27 mouse cellular contexts compared by ENCODE assay signal in genomic region chr3:97104696-97105430, GRCm38 (mm10). TPM values are rescaled to one million over a fixed set of nuclear protein-coding genes. Genes with fewer than 3 reads are reported as not detected.
A peak's percentile ranks its signal among the peaks of the same experiment; 100 is the strongest.
DNase-seq lines count a peak whose midpoint lies in the region; ATAC-seq and TF ChIP-seq lines count a peak whose summit lies in the region.
"Had no signal": no experiment of that assay in that cellular context is flagged by ENCODE, and none has a peak within 500 bp of the region (broad histone marks: within the 10 kb centered on the region; RNA-seq: fewer than 3 reads in every experiment).

No protein-coding gene starts in this region.

- 29% methylated on average over 1 of the region's 1 CpGs for WGBS in kidney, postnatal 0 days
- 79% methylated on average over 1 of the region's 1 CpGs for WGBS in forebrain, embryonic 16.5 days

- peak; percentile 89 for ATAC-seq in kidney, postnatal 0 days (replicated peaks; ENCODE audit: low FRiP score, low read depth)
- no peak for ATAC-seq in forebrain, embryonic 16.5 days
- ATAC-seq: CD4-positive, CD25-positive, alpha-beta regulatory T cell, adult 4 months; forebrain, embryonic 14.5 days had no signal

- intact Hi-C loops in left cerebral cortex, postnatal 14 days (cut with DNase I) = no loop called here

- H3K27ac ChIP-seq in kidney, postnatal 0 days = no peak overlapping the region
- no peak overlapping the region for H3K27ac ChIP-seq in forebrain, embryonic 16.5 days (ENCODE audit: low read length)
- H3K27ac ChIP-seq: embryonic facial prominence, embryonic 12.5 days; gastrocnemius, adult 2 months; heart, adult 2 months; hindbrain, embryonic 14.5 days; limb, embryonic 12.5 days; lung, embryonic 15.5 days; midbrain, embryonic 12.5 days; neural tube, embryonic 12.5 days had no signal

- DNase-seq in kidney, adult 11 months = peak; percentile 88
- DNase-seq in kidney, adult 8-10 months = peak; percentile 86 to 91
- DNase-seq in kidney, postnatal 0 days (ENCODE audit: low spot score) = peak; percentile 38
- peak; percentile 14 to 43 for DNase-seq in kidney, postnatal 4 days
- DNase-seq in cerebellum, postnatal 10 days = no peak
- no peak for DNase-seq in left cerebral cortex, postnatal 14 days (ENCODE audit: low spot score in 2 of 2)
- DNase-seq: adrenal gland, adult 2 months; cerebellum, adult 2 months; cerebellum, postnatal 36 days; gastrocnemius, adult 2 months; gastrocnemius, postnatal 36 days; heart, adult 2 months; layer of hippocampus, postnatal 36 days; right cerebral cortex, adult 18-20 months; thymus, postnatal 14 days had no signal

- no peak overlapping the region for H3K4me2 ChIP-seq in kidney, postnatal 0 days (ENCODE audit: low read length)
- H3K4me2 ChIP-seq in forebrain, embryonic 16.5 days (ENCODE audit: low read length) = no peak overlapping the region
- H3K4me2 ChIP-seq: embryonic facial prominence, embryonic 12.5 days; heart, embryonic 12.5 days; hindbrain, embryonic 14.5 days; limb, embryonic 12.5 days; liver, embryonic 11.5 days; lung, embryonic 15.5 days; midbrain, embryonic 12.5 days; neural tube, embryonic 12.5 days had no signal

- H3K4me3 ChIP-seq in kidney, postnatal 0 days (replicated peaks; ENCODE audit: low read depth, low read length) = no peak overlapping the region
- H3K4me3 ChIP-seq in forebrain, embryonic 16.5 days (replicated peaks; ENCODE audit: low read length) = no peak overlapping the region
- H3K4me3 ChIP-seq: embryonic facial prominence, embryonic 12.5 days; gastrocnemius, adult 2 months; heart, adult 2 months; heart, embryonic 12.5 days; limb, embryonic 12.5 days; lung, embryonic 15.5 days; midbrain, embryonic 12.5 days; myocyte; neural tube, embryonic 12.5 days had no signal

- no peaks in the 10 kb centered on the region for H3K9me3 ChIP-seq in kidney, postnatal 0 days (replicated peaks; ENCODE audit: low read length)
- H3K9me3 ChIP-seq in forebrain, embryonic 16.5 days (ENCODE audit: control insufficient read depth, low read length) = no peaks in the 10 kb centered on the region
- H3K9me3 ChIP-seq: embryonic facial prominence, embryonic 12.5 days; heart, embryonic 12.5 days; lung, embryonic 15.5 days had no signal

- no peaks in the 10 kb centered on the region for H3K4me1 ChIP-seq in kidney, postnatal 0 days (replicated peaks; ENCODE audit: insufficient read depth, low read length)
- peaks cover 7% of the 10 kb centered on the region for H3K4me1 ChIP-seq in forebrain, embryonic 16.5 days (replicated peaks; ENCODE audit: control insufficient read depth, insufficient read depth, low read length)
- H3K4me1 ChIP-seq: embryonic facial prominence, embryonic 12.5 days; limb, embryonic 12.5 days; lung, embryonic 15.5 days; neural tube, embryonic 12.5 days had no signal

- no peak overlapping the region for H3K9ac ChIP-seq in kidney, postnatal 0 days (ENCODE audit: low read depth, low read length)
- H3K9ac ChIP-seq in forebrain, embryonic 16.5 days (replicated peaks; ENCODE audit: low read depth, low read length) = no peak overlapping the region
- H3K9ac ChIP-seq: embryonic facial prominence, embryonic 12.5 days; heart, embryonic 12.5 days; hindbrain, embryonic 14.5 days; limb, embryonic 12.5 days; lung, embryonic 15.5 days; midbrain, embryonic 12.5 days; neural tube, embryonic 12.5 days had no signal

- no peaks in the 10 kb centered on the region for H3K36me3 ChIP-seq in kidney, postnatal 0 days (ENCODE audit: insufficient read depth, low read length)
- no peaks in the 10 kb centered on the region for H3K36me3 ChIP-seq in forebrain, embryonic 16.5 days (ENCODE audit: control insufficient read depth, insufficient read depth)
- H3K36me3 ChIP-seq: embryonic facial prominence, embryonic 12.5 days; heart, embryonic 12.5 days; limb, embryonic 12.5 days; lung, embryonic 15.5 days; midbrain, embryonic 12.5 days; neural tube, embryonic 12.5 days had no signal

- TF ChIP-seq CTCF in kidney, postnatal 0 days (IDR thresholded peaks at IDR 0.05; ENCODE audit: low read depth) = no peak

- no peaks in the 10 kb centered on the region for H3K27me3 ChIP-seq in kidney, postnatal 0 days (ENCODE audit: insufficient read depth, low read length)
- no peaks in the 10 kb centered on the region for H3K27me3 ChIP-seq in forebrain, embryonic 16.5 days (replicated peaks; ENCODE audit: control insufficient read depth, insufficient read depth, low read length)
- H3K27me3 ChIP-seq: embryonic facial prominence, embryonic 12.5 days; heart, embryonic 12.5 days; limb, embryonic 12.5 days; lung, embryonic 15.5 days; midbrain, embryonic 12.5 days; neural tube, embryonic 12.5 days had no signal

RNA-seq across cellular contexts. Expression of gene Acp6, which starts 53.7 kb away (rescaled TPM):
- polyA plus RNA-seq in kidney, postnatal 0 days (2015; fragmentation: Nextera tagmentation; extraction: Ambion mirVana) = 54.2 and 56.6 TPM in 2 replicates
- 29.4 TPM in 2 replicates for polyA plus RNA-seq in forebrain, embryonic 16.5 days (2015; fragmentation: Nextera tagmentation; extraction: Ambion mirVana)
- 10 to 100 TPM; 15.6 to 16.1 TPM for total RNA-seq in left cerebral cortex, postnatal 14 days (2021)

Comparison
In these comparisons a context has a peak if more than half of its experiments do, and no peak if none do; other contexts are left out.
1. DNase-seq: peak in kidney, adult 11 months (single experiment), kidney, adult 8-10 months (2 of 2), kidney, postnatal 0 days (single experiment) and kidney, postnatal 4 days (2 of 2); none in cerebellum, postnatal 10 days (0 of 2) and left cerebral cortex, postnatal 14 days (0 of 2).